Comparison of ENCODE assay signal across 9 mouse cellular contexts in the genomic region with DNA sequence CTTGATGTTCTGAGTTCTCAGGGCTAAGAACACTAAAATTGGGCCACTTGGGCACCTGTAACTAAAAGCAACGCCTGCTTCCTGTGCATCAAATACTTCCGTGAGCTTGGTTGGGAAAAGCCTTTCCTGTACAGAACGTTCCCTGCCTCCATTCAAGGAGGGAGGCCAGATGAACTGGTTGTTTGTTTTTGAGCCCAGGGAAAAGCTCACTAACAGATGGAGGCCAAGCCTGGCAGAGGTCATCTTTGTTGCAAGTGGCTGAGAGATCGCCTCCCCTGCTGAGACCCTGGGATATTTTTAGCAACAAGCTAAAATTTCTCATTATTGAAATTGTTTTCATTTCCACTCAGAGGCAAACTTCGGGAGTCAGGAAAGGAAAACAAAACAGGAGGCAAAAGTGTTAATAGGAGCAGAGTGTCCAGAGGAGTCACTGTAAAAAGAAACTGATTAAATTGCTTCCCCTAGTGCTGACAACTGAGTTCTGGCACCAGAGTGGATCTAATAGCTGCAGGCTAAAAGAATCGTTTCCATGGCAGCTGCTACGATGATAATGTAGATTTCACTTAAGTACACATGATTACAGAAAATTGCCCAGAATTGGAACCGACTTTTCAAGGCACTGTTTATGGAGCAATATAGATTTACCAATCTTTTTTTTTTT.
DNase-seq lines count a peak whose midpoint lies in the region; ATAC-seq and TF ChIP-seq lines count a peak whose summit lies in the region.
"Had no signal": no experiment of that assay in that cellular context is flagged by ENCODE, and none has a peak within 500 bp of the region (broad histone marks: within the 10 kb centered on the region; RNA-seq: fewer than 3 reads in every experiment).

No protein-coding gene starts in this region.

- TF ChIP-seq EP300 in CH12.LX (IDR thresholded peaks at IDR 0.05; ENCODE audit: low read length), result no peak

- 0 out of 2 replicates have a peak overlapping the region, but pooled peaks have one; percentile 38 for H3K4me2 ChIP-seq in CH12.LX (ENCODE audit: insufficient read depth, low read depth, poor library complexity, severe bottlenecking)
- H3K4me2 ChIP-seq in embryonic facial prominence, embryonic 11.5 days (ENCODE audit: low read depth, low read length), result no peak overlapping the region
- H3K4me2 ChIP-seq in heart, embryonic 14.5 days (ENCODE audit: low read length), result peak overlapping the region; percentile 38
- H3K4me2 ChIP-seq in intestine, embryonic 15.5 days (replicated peaks), result no peak overlapping the region
- H3K4me2 ChIP-seq: liver, embryonic 13.5 days had no signal

- dilution Hi-C loops in CH12.LX (cut with MboI; ENCODE audit: extremely low pct_ligation_motif_present, extremely low pct_unique_long_range_greater_than_20kb, low sequenced_read_pairs), result no loop called here

- TF ChIP-seq RAD21 in CH12.LX (IDR thresholded peaks at IDR 0.05; ENCODE audit: low read depth, low read length), result no peak

- in situ Hi-C loops in CH12.LX (cut with MboI; ENCODE audit: low pct_ligation_motif_present, low pct_unique_long_range_greater_than_20kb, low sequenced_read_pairs), result no loop called here

- H3K79me2 ChIP-seq in CH12.LX (replicated peaks; ENCODE audit: control insufficient read depth, extremely low read depth, insufficient read depth, poor library complexity, severe bottlenecking), result no peaks in the 10 kb centered on the region

- no peaks in the 10 kb centered on the region for H3K27me3 ChIP-seq in CH12.LX (replicated peaks)
- H3K27me3 ChIP-seq in embryonic facial prominence, embryonic 11.5 days (ENCODE audit: control insufficient read depth, insufficient read depth, low read length), result no peaks in the 10 kb centered on the region
- H3K27me3 ChIP-seq in heart, embryonic 14.5 days (ENCODE audit: control insufficient read depth, insufficient read depth, low read length), result no peaks in the 10 kb centered on the region
- H3K27me3 ChIP-seq in intestine, embryonic 15.5 days (replicated peaks), result no peaks in the 10 kb centered on the region
- H3K27me3 ChIP-seq: liver, embryonic 13.5 days had no signal

- H3K4me1 ChIP-seq in CH12.LX (ENCODE audit: control insufficient read depth in 1 of 2, insufficient read depth in 2 of 2), result peaks cover 0 to 7% of the 10 kb centered on the region in 2 experiments; a peak in 2 of 4 replicates
- H3K4me1 ChIP-seq in embryonic facial prominence, embryonic 11.5 days (ENCODE audit: control insufficient read depth, insufficient read depth, low read length), result no peaks in the 10 kb centered on the region
- peaks cover 6 to 13% of the 10 kb centered on the region in 2 experiments for H3K4me1 ChIP-seq in heart, embryonic 14.5 days (ENCODE audit: control insufficient read depth in 2 of 2, insufficient read depth in 2 of 2, low read length in 2 of 2)
- H3K4me1 ChIP-seq in intestine, embryonic 15.5 days (replicated peaks), result no peaks in the 10 kb centered on the region
- H3K4me1 ChIP-seq: liver, embryonic 13.5 days had no signal

- intact Hi-C loops in left cerebral cortex, postnatal 25 days (cut with DNase I), result no loop called here

- ATAC-seq in embryonic facial prominence, embryonic 11.5 days (replicated peaks; ENCODE audit: insufficient number of reproducible peaks, low FRiP score, low TSS enrichment, low read depth), result no peak
- ATAC-seq in heart, embryonic 14.5 days (ENCODE audit: insufficient number of reproducible peaks, insufficient read depth, low FRiP score, low read depth), result no peak
- ATAC-seq in intestine, embryonic 15.5 days, result no peak

- no peaks in the 10 kb centered on the region for H3K9me3 ChIP-seq in CH12.LX (replicated peaks; ENCODE audit: low read length)
- no peaks in the 10 kb centered on the region for H3K9me3 ChIP-seq in embryonic facial prominence, embryonic 11.5 days (replicated peaks; ENCODE audit: control insufficient read depth, low read length)
- no peaks in the 10 kb centered on the region for H3K9me3 ChIP-seq in heart, embryonic 14.5 days (ENCODE audit: control insufficient read depth, low read length)
- no peaks in the 10 kb centered on the region for H3K9me3 ChIP-seq in intestine, embryonic 15.5 days
- H3K9me3 ChIP-seq: liver, embryonic 13.5 days had no signal

- no peaks in the 10 kb centered on the region for H3K36me3 ChIP-seq in CH12.LX (replicated peaks in 1 of 2; ENCODE audit: control insufficient read depth in 1 of 2, insufficient read depth in 1 of 2, low read length in 1 of 2)
- H3K36me3 ChIP-seq in embryonic facial prominence, embryonic 11.5 days (replicated peaks; ENCODE audit: control insufficient read depth, insufficient read depth, low read depth, low read length), result no peaks in the 10 kb centered on the region
- H3K36me3 ChIP-seq in heart, embryonic 14.5 days (ENCODE audit: control insufficient read depth, insufficient read depth, low read length), result no peaks in the 10 kb centered on the region
- no peaks in the 10 kb centered on the region for H3K36me3 ChIP-seq in intestine, embryonic 15.5 days
- H3K36me3 ChIP-seq: liver, embryonic 13.5 days had no signal

- TF ChIP-seq CTCF in CH12.LX (conservative IDR thresholded peaks at IDR 0.05 in 1 of 2, IDR thresholded peaks at IDR 0.05 in 1 of 2; ENCODE audit: low read depth in 2 of 2, low read length in 2 of 2), result no peak

- TF ChIP-seq POLR2A in CH12.LX (IDR thresholded peaks at IDR 0.05; ENCODE audit: low read depth, low read length), result no peak

- H3K4me3 ChIP-seq in CH12.LX (replicated peaks in 1 of 3; ENCODE audit: low read depth in 2 of 3, low read length in 2 of 3, poor library complexity in 1 of 3), result no peak overlapping the region
- no peak overlapping the region for H3K4me3 ChIP-seq in embryonic facial prominence, embryonic 11.5 days (ENCODE audit: low read depth, low read length)
- H3K4me3 ChIP-seq in heart, embryonic 14.5 days (ENCODE audit: control insufficient read depth in 1 of 2, insufficient read depth in 1 of 2, low read depth in 1 of 2, low read length in 2 of 2), result no peak overlapping the region
- no peak overlapping the region for H3K4me3 ChIP-seq in intestine, embryonic 15.5 days (replicated peaks)
- H3K4me3 ChIP-seq: liver, embryonic 13.5 days had no signal

- no peak overlapping the region for H3K9ac ChIP-seq in CH12.LX (ENCODE audit: insufficient read depth, low read depth)
- H3K9ac ChIP-seq in embryonic facial prominence, embryonic 11.5 days (replicated peaks; ENCODE audit: low read length), result no peak overlapping the region
- no peak overlapping the region for H3K9ac ChIP-seq in heart, embryonic 14.5 days (ENCODE audit: low read length)
- no peak overlapping the region for H3K9ac ChIP-seq in intestine, embryonic 15.5 days
- H3K9ac ChIP-seq: liver, embryonic 13.5 days had no signal

- H3K27ac ChIP-seq in CH12.LX (ENCODE audit: insufficient read depth, low read depth), result no peak overlapping the region
- no peak overlapping the region for H3K27ac ChIP-seq in embryonic facial prominence, embryonic 11.5 days (replicated peaks; ENCODE audit: low read depth, low read length)
- H3K27ac ChIP-seq in heart, embryonic 14.5 days (replicated peaks in 1 of 2; ENCODE audit: control insufficient read depth in 1 of 2, insufficient read depth in 1 of 2, low read depth in 2 of 2, low read length in 2 of 2), result peak overlapping the region in 1 of 2 experiments; percentile 41; a peak in 1 of 4 replicates
- no peak overlapping the region for H3K27ac ChIP-seq in intestine, embryonic 15.5 days
- H3K27ac ChIP-seq: liver, embryonic 13.5 days had no signal

- peak; percentile 40 for DNase-seq in adrenal gland, adult 2 months
- no peak for DNase-seq in adrenal gland, adult 8-10 months
- no peak for DNase-seq in CH12.LX (ENCODE audit: extremely low read depth)
- peak; percentile 68 for DNase-seq in embryonic facial prominence, embryonic 11.5 days (ENCODE audit: low spot score)
- DNase-seq in left cerebral cortex, postnatal 25 days (ENCODE audit: low spot score in 2 of 2), result peak; percentile 43 to 46
- peak; percentile 64 for DNase-seq in telencephalon, adult 2 months (ENCODE audit: low read depth, low spot score)
- DNase-seq: liver, embryonic 13.5 days had no signal

- WGBS in embryonic facial prominence, embryonic 11.5 days, result 12% methylated on average over 8 of the region's 8 CpGs
- 13% methylated on average over 8 of the region's 8 CpGs for WGBS in heart, embryonic 14.5 days
- WGBS in intestine, embryonic 15.5 days, result 38% methylated on average over 8 of the region's 8 CpGs

TF ChIP-seq in CH12.LX, 34 proteins besides CTCF, POLR2A, EP300 and RAD21:
- no peak for TF ChIP-seq ZKSCAN1 (IDR thresholded peaks at IDR 0.05; ENCODE audit: borderline replicate concordance, low read depth, low read length)

Comparison
In these comparisons a context has a peak if more than half of its experiments do, and no peak if none do; other contexts are left out.
1. DNase-seq: peak in adrenal gland, adult 2 months (single experiment), embryonic facial prominence, embryonic 11.5 days (single experiment), left cerebral cortex, postnatal 25 days (2 of 2) and telencephalon, adult 2 months (single experiment); none in adrenal gland, adult 8-10 months (single experiment) and CH12.LX (single experiment).
2. H3K4me2 ChIP-seq: peak in CH12.LX (single experiment) and heart, embryonic 14.5 days (single experiment); none in embryonic facial prominence, embryonic 11.5 days (single experiment) and intestine, embryonic 15.5 days (single experiment).